Mouse (Mus musculus) gonadal fat pad, adult 2 months (tissue): ENCODE results near the gene Ppip5k2. TPM values are rescaled to one million over a fixed set of nuclear protein-coding genes. Genes with fewer than 3 reads are reported as not detected.
"Not testable (repeated sequence)": the region's sequence is repeated elsewhere in the genome, so short reads cannot be mapped to it uniquely, and the experiment has no call there.

Experiments
- DNase-seq: peaks from one replicate; pipeline ENCODE4 v3.0.0-alpha.2; 2012; ENCODE audit warnings: low read depth
- polyA plus RNA-seq: library from polyadenylated mRNA; depleted of rRNA; stranded (reverse); fragments of >200 nt; gene quantifications from 2 replicates; pipeline ENCODE4 v1.2.3, GENCODE M21; 2012; rRNA removed

Ppip5k2 gene
- 4.5 and 5.4 TPM in 2 replicates for polyA plus RNA-seq

GRCm38 (mm10) chr1:97769904-97770753, at the start of gene Ppip5k2, which contains the start of gene Gin1:
TSS of gene Ppip5k2 (minus strand) at chr1:97770411.
TSS of gene Gin1 (plus strand) at chr1:97770172.
- DNase-seq = peak; percentile 76

GRCm38 (mm10) chr1:97809255-97809912, 39.2 kb upstream of the Ppip5k2 start:
- no peak for DNase-seq

GRCm38 (mm10) chr1:97804520-97804919, 34.3 kb upstream of the Ppip5k2 start:
- no peak for DNase-seq

- DNase-seq = no peak
Observed at GRCm38 (mm10) chr1:97802207-97802902, 32.1 kb upstream of the Ppip5k2 start.

- no peak for DNase-seq
Observed at GRCm38 (mm10) chr1:97795936-97796335, 25.7 kb upstream of the Ppip5k2 start.

- no peak for DNase-seq
Observed at GRCm38 (mm10) chr1:97794110-97794509, 23.9 kb upstream of the Ppip5k2 start.

GRCm38 (mm10) chr1:97788490-97788889, 18.3 kb upstream of the Ppip5k2 start:
- DNase-seq = no peak

GRCm38 (mm10) chr1:97787674-97788073, 17.5 kb upstream of the Ppip5k2 start:
- DNase-seq = no peak

- DNase-seq = no peak
Observed at GRCm38 (mm10) chr1:97785685-97786393, 15.6 kb upstream of the Ppip5k2 start.

- no peak for DNase-seq
Observed at GRCm38 (mm10) chr1:97784928-97785327, 14.7 kb upstream of the Ppip5k2 start.

- DNase-seq = no peak
Observed at GRCm38 (mm10) chr1:97781674-97782073, 11.5 kb upstream of the Ppip5k2 start.

GRCm38 (mm10) chr1:97773973-97774372, 3.8 kb upstream of the Ppip5k2 start:
- no peak for DNase-seq

GRCm38 (mm10) chr1:97773362-97773761, 3.2 kb upstream of the Ppip5k2 start:
- DNase-seq = no peak

- no peak for DNase-seq
Observed at GRCm38 (mm10) chr1:97771727-97772126, 1.5 kb upstream of the Ppip5k2 start.

GRCm38 (mm10) chr1:97771118-97771517, 907 bp upstream of the Ppip5k2 start:
- DNase-seq = peak; percentile 14

GRCm38 (mm10) chr1:97769294-97769903, 812 bp downstream of the Ppip5k2 start:
- DNase-seq = peak; percentile 26

GRCm38 (mm10) chr1:97768906-97769293, 1.3 kb downstream of the Ppip5k2 start:
- DNase-seq = no peak

GRCm38 (mm10) chr1:97768089-97768488, 2.1 kb downstream of the Ppip5k2 start:
- DNase-seq = no peak

GRCm38 (mm10) chr1:97765712-97766111, 4.5 kb downstream of the Ppip5k2 start:
- not testable (repeated sequence) for DNase-seq

GRCm38 (mm10) chr1:97761477-97761876, 8.7 kb downstream of the Ppip5k2 start:
- DNase-seq = no peak

- DNase-seq = no peak
Observed at GRCm38 (mm10) chr1:97760598-97760997, 9.6 kb downstream of the Ppip5k2 start.
